20 mouse cellular contexts compared by ENCODE assay signal in genomic region chr1:72218626-72219025, GRCm38 (mm10).
"Had no signal": no experiment of that assay in that cellular context is flagged by ENCODE, and none has a peak within 500 bp of the region (broad histone marks: within the 10 kb centered on the region; RNA-seq: fewer than 3 reads in every experiment).

No protein-coding gene starts in this region.

- H3K36me3 ChIP-seq: midbrain, embryonic 10.5 days; midbrain, embryonic 12.5 days; neural tube, embryonic 13.5 days; neural tube, embryonic 15.5 days had no signal

- H3K9ac ChIP-seq: liver, embryonic 14.5 days; lung, embryonic 14.5 days; midbrain, embryonic 12.5 days; neural tube, embryonic 13.5 days; neural tube, embryonic 15.5 days had no signal

- H3K4me3 ChIP-seq: midbrain, embryonic 10.5 days; midbrain, embryonic 12.5 days; myocyte; neural tube, embryonic 13.5 days; neural tube, embryonic 15.5 days had no signal

- DNase-seq: lung, adult 18-20 months; lung, embryonic 14.5 days; lung, postnatal 10 days; lung, postnatal 4 days; midbrain, embryonic 14.5 days; retina, postnatal 1 day; right cerebral cortex, adult 18-20 months; right cerebral cortex, postnatal 25 days; right cerebral cortex, postnatal 4 days; spleen, adult 18-20 months; thymus, adult 2 months; thymus, postnatal 25 days; thymus, postnatal 4 days had no signal

- ATAC-seq: midbrain, embryonic 16.5 days had no signal

- H3K9me3 ChIP-seq: midbrain, embryonic 10.5 days; midbrain, embryonic 12.5 days; neural tube, embryonic 13.5 days; neural tube, embryonic 15.5 days had no signal

- H3K27ac ChIP-seq: liver, embryonic 14.5 days; midbrain, embryonic 10.5 days; midbrain, embryonic 12.5 days; neural tube, embryonic 13.5 days; neural tube, embryonic 15.5 days had no signal

- H3K4me1 ChIP-seq: neural tube, embryonic 13.5 days had no signal

- H3K4me2 ChIP-seq: lung, embryonic 14.5 days; midbrain, embryonic 12.5 days; neural tube, embryonic 13.5 days; neural tube, embryonic 15.5 days had no signal

- H3K27me3 ChIP-seq: neural tube, embryonic 15.5 days had no signal
